Mouse (Mus musculus) right cerebral cortex, postnatal 10 days (tissue): ENCODE measurements around the gene Tppp.
"Not testable (repeated sequence)": the region's sequence is repeated elsewhere in the genome, so short reads cannot be mapped to it uniquely, and the experiment has no call there.

Experiments
- DNase-seq, 2 experiments: peaks; one replicate each; pipeline ENCODE4 v3.0.0; 2021; ENCODE audit warnings: low spot score in 2 of 2

Gene Tppp

GRCm38 (mm10) chr13:74025151-74026081, 16.2 kb downstream of the Tppp start:
- DNase-seq: no peak

GRCm38 (mm10) chr13:74026215-74026614, 17.0 kb downstream of the Tppp start:
- DNase-seq: no peak

- no peak for DNase-seq
These were observed 18.9 kb downstream of the Tppp start for GRCm38 (mm10) chr13:74028116-74028515.

GRCm38 (mm10) chr13:74029013-74029412, 19.8 kb downstream of the Tppp start:
- no peak for DNase-seq

- DNase-seq: no peak
These were observed 21.5 kb downstream of the Tppp start for GRCm38 (mm10) chr13:74030691-74031090.

GRCm38 (mm10) chr13:74031133-74031532, 21.9 kb downstream of the Tppp start:
- no peak for DNase-seq

GRCm38 (mm10) chr13:74034756-74035155, 25.5 kb downstream of the Tppp start:
- DNase-seq: no peak

- DNase-seq: no peak
These were observed 26.6 kb downstream of the Tppp start for GRCm38 (mm10) chr13:74035776-74036175.

- no peak for DNase-seq
These were observed 30.7 kb downstream of the Tppp start for GRCm38 (mm10) chr13:74039926-74040325.

GRCm38 (mm10) chr13:74056194-74056593, 47.0 kb downstream of the Tppp start:
- no peak for DNase-seq

GRCm38 (mm10) chr13:74058081-74058480, 48.9 kb downstream of the Tppp start:
- no peak for DNase-seq

GRCm38 (mm10) chr13:74061613-74062377, 52.6 kb downstream of the Tppp start, which contains the start of gene Cep72:
Gene Cep72 (minus strand): TSS chr13:74062299.
- DNase-seq: peak; percentile 92 to 95

- DNase-seq: no peak
These were observed 53.3 kb downstream of the Tppp start for GRCm38 (mm10) chr13:74062378-74063128.

GRCm38 (mm10) chr13:74063340-74064050, 54.3 kb downstream of the Tppp start:
- DNase-seq: no peak

GRCm38 (mm10) chr13:74066576-74066975, 57.4 kb downstream of the Tppp start:
- no peak for DNase-seq

GRCm38 (mm10) chr13:74071244-74071643, 62.0 kb downstream of the Tppp start:
- not testable (repeated sequence) for DNase-seq

- DNase-seq: no peak
These were observed 62.5 kb downstream of the Tppp start for GRCm38 (mm10) chr13:74071714-74072113.

- DNase-seq: no peak
These were observed 64.2 kb downstream of the Tppp start for GRCm38 (mm10) chr13:74073369-74073768.
